1 mouse cellular context compared by ENCODE assay signal in the genomic region with DNA sequence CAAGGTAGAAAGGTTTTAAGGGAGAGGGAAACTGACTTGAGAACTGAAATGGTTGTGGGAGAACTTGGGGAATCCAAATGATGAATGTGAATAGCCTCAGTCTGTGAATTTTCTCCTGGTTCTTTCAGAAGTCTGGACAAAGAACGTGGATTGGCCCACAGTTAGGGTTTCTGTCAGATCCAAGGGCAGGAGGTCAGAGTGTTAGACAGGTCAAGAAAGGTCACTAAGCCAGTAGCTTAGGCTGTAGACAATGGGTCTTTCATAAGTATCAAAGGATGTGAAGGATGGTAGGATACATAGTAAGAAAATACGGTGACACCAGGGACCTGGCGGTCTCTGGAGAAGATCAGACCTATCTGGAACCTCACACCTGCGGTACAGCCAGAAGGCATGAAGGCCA.
TF ChIP-seq lines count a peak whose summit lies in the region.

No protein-coding gene starts in this region.

TF ChIP-seq in CH12.LX, 34 proteins besides CTCF, POLR2A, EP300 and RAD21:
- no peak for TF ChIP-seq ZKSCAN1 (IDR thresholded peaks at IDR 0.05; ENCODE audit: borderline replicate concordance, low read depth, low read length)
- TF ChIP-seq BHLHE40 (IDR thresholded peaks at IDR 0.05; ENCODE audit: low read depth, low read length), result no peak
- 0 out of 2 replicates have a peak, but pooled peaks have one; percentile 45 for TF ChIP-seq CHD1 (IDR thresholded peaks at IDR 0.05; ENCODE audit: low read depth, low read length)
- TF ChIP-seq ZNF384 (IDR thresholded peaks at IDR 0.05; ENCODE audit: low read depth, low read length), result no peak
- TF ChIP-seq HCFC1 (IDR thresholded peaks at IDR 0.05; ENCODE audit: low read depth, low read length), result no peak
- no peak for TF ChIP-seq TBP (conservative IDR thresholded peaks at IDR 0.05; ENCODE audit: low read depth, low read length)
